Mouse (Mus musculus): ENCODE results near the gene Dnajb12. TPM values are rescaled to one million over a fixed set of nuclear protein-coding genes. Genes with fewer than 3 reads are reported as not detected.

The Dnajb12 gene
- polyA plus RNA-seq (2015; fragmentation: Nextera tagmentation; extraction: Ambion mirVana): 21.6 and 23.3 TPM in 2 replicates

DNA sequence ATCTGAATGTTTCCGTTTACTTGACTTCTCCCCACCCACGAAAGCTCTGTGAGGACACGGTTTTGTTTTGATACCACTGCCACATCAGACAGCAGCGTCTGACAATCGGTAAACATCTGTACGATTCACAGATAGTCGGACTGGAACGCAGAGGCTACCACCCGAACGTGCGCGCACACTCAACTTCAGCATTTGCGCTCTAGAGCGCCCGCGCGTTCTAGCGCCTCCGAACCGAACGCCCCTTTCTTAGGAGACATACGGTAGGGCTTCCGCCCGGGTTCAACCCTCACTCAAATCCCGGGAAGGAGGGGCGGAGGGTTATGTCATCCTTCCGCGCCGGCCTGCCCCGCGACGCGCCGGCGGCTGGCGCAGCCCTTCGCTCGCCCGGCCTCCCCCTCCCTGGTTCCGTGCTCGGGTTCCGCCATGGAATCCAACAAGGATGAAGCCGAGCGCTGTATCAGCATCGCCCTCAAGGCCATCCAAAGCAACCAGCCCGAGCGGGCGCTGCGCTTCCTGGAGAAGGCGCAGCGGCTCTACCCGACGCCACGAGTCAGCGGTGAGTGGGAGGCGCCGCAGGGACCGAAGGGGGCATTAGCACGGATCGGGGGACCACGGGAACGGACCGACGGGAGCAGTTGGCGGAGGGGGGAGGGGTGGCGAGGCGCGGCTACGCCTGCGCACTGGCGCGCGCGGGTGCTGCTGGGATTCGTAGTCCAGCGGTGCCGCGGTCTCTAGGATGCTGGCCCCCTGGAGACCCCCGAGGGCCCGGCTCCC, at the start of gene Dnajb12:
TSS of gene Dnajb12 (plus strand) at position 302 of the 774 bp plus-strand sequence.

Other genes starting within 250 kb of the Dnajb12 start
- gene Micu1, start 177.1 kb upstream of the Dnajb12 start, polyA plus RNA-seq (2015; fragmentation: Nextera tagmentation; extraction: Ambion mirVana): 59.2 and 62.7 TPM in 2 replicates
- gene Ddit4, start 72.3 kb downstream of the Dnajb12 start, polyA plus RNA-seq (2015; fragmentation: Nextera tagmentation; extraction: Ambion mirVana): 10.4 and 11.5 TPM in 2 replicates
- gene Ascc1, start 123.2 kb downstream of the Dnajb12 start, polyA plus RNA-seq (2015; fragmentation: Nextera tagmentation; extraction: Ambion mirVana): 26.3 and 27.6 TPM in 2 replicates
- 93.6 and 106 TPM in 2 replicates for gene Anapc16, start 123.6 kb downstream of the Dnajb12 start, polyA plus RNA-seq (2015; fragmentation: Nextera tagmentation; extraction: Ambion mirVana)
- 8.7 and 11.2 TPM in 2 replicates for gene Spock2, start 226.7 kb downstream of the Dnajb12 start, polyA plus RNA-seq (2015; fragmentation: Nextera tagmentation; extraction: Ambion mirVana)

Measured in urinary bladder, postnatal 0 days (tissue).